Mouse (Mus musculus): ENCODE measurements around the gene Crb2. TPM values are rescaled to one million over a fixed set of nuclear protein-coding genes. Genes with fewer than 3 reads are reported as not detected.

Gene Crb2
- total and polyA plus RNA-seq, 2 experiments from 2014 or later, result 0.46 to 3.7 TPM

GRCm38 (mm10) chr2:37842151-37842569 is 66.1 kb downstream of the Crb2 start:
- 32% methylated on average over 7 of the region's 7 CpGs for WGBS
- no peaks in the 10 kb centered on the region for H3K9me3 ChIP-seq (replicated peaks; ENCODE audit: control insufficient read depth, low read length)
- H3K4me3 ChIP-seq (ENCODE audit: low read depth, low read length), result no peak overlapping the region
- no peaks in the 10 kb centered on the region for H3K27me3 ChIP-seq (ENCODE audit: control insufficient read depth, insufficient read depth, low read length)
- H3K4me2 ChIP-seq (ENCODE audit: low read depth, low read length), result no peak overlapping the region
- H3K4me1 ChIP-seq (ENCODE audit: control insufficient read depth, insufficient read depth), result peaks cover 14% of the 10 kb centered on the region
- H3K9ac ChIP-seq (replicated peaks; ENCODE audit: low read depth, low read length), result no peak overlapping the region
- DNase-seq (ENCODE audit: low spot score) (no peak), ATAC-seq (ENCODE audit: insufficient read depth, low read depth) (no peak)
- no peak overlapping the region for H3K27ac ChIP-seq (ENCODE audit: low read depth)
- H3K36me3 ChIP-seq (replicated peaks; ENCODE audit: control insufficient read depth, insufficient read depth, low read length), result peaks cover 7% of the 10 kb centered on the region
- no peak for TF ChIP-seq CTCF (IDR thresholded peaks at IDR 0.05; ENCODE audit: low read depth)
- TF ChIP-seq EP300 (IDR thresholded peaks at IDR 0.05; ENCODE audit: low read depth), result no peak

GRCm38 (mm10) chr2:37842719-37843118 is 66.7 kb downstream of the Crb2 start:
- WGBS, result 19% methylated on average over 4 of the region's 4 CpGs
- Histone ChIP-seq H3K27ac (ENCODE audit: low read depth) (no peak overlapping the region), H3K4me1 (ENCODE audit: control insufficient read depth, insufficient read depth) (peaks cover 14% of the 10 kb centered on the region), H3K9ac (replicated peaks; ENCODE audit: low read depth, low read length) (no peak overlapping the region), H3K36me3 (replicated peaks; ENCODE audit: control insufficient read depth, insufficient read depth, low read length) (peaks cover 7% of the 10 kb centered on the region), H3K4me3 (ENCODE audit: low read depth, low read length) (no peak overlapping the region), H3K4me2 (ENCODE audit: low read depth, low read length) (no peak overlapping the region), H3K27me3 (ENCODE audit: control insufficient read depth, insufficient read depth, low read length) (no peaks in the 10 kb centered on the region), H3K9me3 (replicated peaks; ENCODE audit: control insufficient read depth, low read length) (no peaks in the 10 kb centered on the region)
- DNase-seq (ENCODE audit: low spot score) (no peak), ATAC-seq (ENCODE audit: insufficient read depth, low read depth) (peak; percentile 57; the same call in 1 of the 2 replicates)
- TF ChIP-seq EP300 (IDR thresholded peaks at IDR 0.05; ENCODE audit: low read depth), result no peak
- no peak for TF ChIP-seq CTCF (IDR thresholded peaks at IDR 0.05; ENCODE audit: low read depth)

Other genes starting within 250 kb of the Crb2 start
- gene Strbp, start 72.4 kb upstream of the Crb2 start, total RNA-seq (2014; rRNA removed; ENCODE audit: low replicate concordance), result 6.7 and 8.4 TPM in 2 replicates
- gene Strbp, start 72.4 kb upstream of the Crb2 start, polyA plus RNA-seq (2015; fragmentation: Nextera tagmentation; extraction: Ambion mirVana), result 11.4 and 11.5 TPM in 2 replicates

Data from heart, postnatal 0 days (tissue).